Mouse (Mus musculus): ENCODE measurements at regions not wholly inside any gene's neighbourhood (a gene's known extent, or its start where the extent isn't known, plus 50 kb on each side); places are given as distances from the start of the nearest gene placed in this dataset.

- H3K79me3 ChIP-seq (ENCODE audit: low read depth): no peaks in the 10 kb centered on the region
- no peaks in the 10 kb centered on the region for H3K79me2 ChIP-seq (ENCODE audit: control insufficient read depth, insufficient read depth)
- no peak overlapping the region for H3ac ChIP-seq (ENCODE audit: control insufficient read depth, insufficient read length, low read depth)
- TF ChIP-seq MYOD1 (IDR thresholded peaks at IDR 0.05; ENCODE audit: control insufficient read depth, insufficient read length, low read depth): no peak
- TF ChIP-seq MAX (IDR thresholded peaks at IDR 0.05): no peak
- TF ChIP-seq USF1 (IDR thresholded peaks at IDR 0.05; ENCODE audit: low read depth): no peak
- no peak for TF ChIP-seq FOSL1 (IDR thresholded peaks at IDR 0.05; ENCODE audit: insufficient read depth, low read length, poor library complexity, severe bottlenecking)
- no peak for TF ChIP-seq CTCF (IDR thresholded peaks at IDR 0.05; ENCODE audit: control insufficient read depth, insufficient read depth, insufficient read length)
- no peak for TF ChIP-seq MYOG (IDR thresholded peaks at IDR 0.05; ENCODE audit: control insufficient read depth, extremely low read depth, insufficient read length)
- TF ChIP-seq CEBPB (IDR thresholded peaks at IDR 0.05; ENCODE audit: low read depth): no peak
- no peaks in the 10 kb centered on the region for H3K36me3 ChIP-seq (ENCODE audit: control insufficient read depth, insufficient read depth)
- H3K27me3 ChIP-seq (ENCODE audit: control insufficient read depth, insufficient read depth, insufficient read length): no peaks in the 10 kb centered on the region
- H3K4me3 ChIP-seq (ENCODE audit: insufficient read depth, poor library complexity, severe bottlenecking): no peak overlapping the region
Measured at GRCm38 (mm10) chr4:135027136-135027535, 93.3 kb upstream of the Runx3 start.

GRCm38 (mm10) chr4:135029723-135030122 lies 90.7 kb upstream of the Runx3 start:
- H3ac ChIP-seq (ENCODE audit: control insufficient read depth, insufficient read length, low read depth): no peak overlapping the region
- H3K27me3 ChIP-seq (ENCODE audit: control insufficient read depth, insufficient read depth, insufficient read length): no peaks in the 10 kb centered on the region
- no peaks in the 10 kb centered on the region for H3K79me2 ChIP-seq (ENCODE audit: control insufficient read depth, insufficient read depth)
- H3K36me3 ChIP-seq (ENCODE audit: control insufficient read depth, insufficient read depth): no peaks in the 10 kb centered on the region
- no peaks in the 10 kb centered on the region for H3K79me3 ChIP-seq (ENCODE audit: low read depth)
- H3K4me3 ChIP-seq (ENCODE audit: insufficient read depth, poor library complexity, severe bottlenecking): no peak overlapping the region
- TF ChIP-seq MAX (IDR thresholded peaks at IDR 0.05) (no peak), MYOG (IDR thresholded peaks at IDR 0.05; ENCODE audit: control insufficient read depth, extremely low read depth, insufficient read length) (no peak), USF1 (IDR thresholded peaks at IDR 0.05; ENCODE audit: low read depth) (no peak), FOSL1 (IDR thresholded peaks at IDR 0.05; ENCODE audit: insufficient read depth, low read length, poor library complexity, severe bottlenecking) (no peak), MYOD1 (IDR thresholded peaks at IDR 0.05; ENCODE audit: control insufficient read depth, insufficient read length, low read depth) (no peak), CEBPB (IDR thresholded peaks at IDR 0.05; ENCODE audit: low read depth) (no peak), CTCF (IDR thresholded peaks at IDR 0.05; ENCODE audit: control insufficient read depth, insufficient read depth, insufficient read length) (no peak)

- no peaks in the 10 kb centered on the region for H3K27me3 ChIP-seq (ENCODE audit: control insufficient read depth, insufficient read depth, insufficient read length)
- H3K4me3 ChIP-seq (ENCODE audit: insufficient read depth, poor library complexity, severe bottlenecking): no peak overlapping the region
- no peak overlapping the region for H3ac ChIP-seq (ENCODE audit: control insufficient read depth, insufficient read length, low read depth)
- H3K36me3 ChIP-seq (ENCODE audit: control insufficient read depth, insufficient read depth): no peaks in the 10 kb centered on the region
- TF ChIP-seq MYOG (IDR thresholded peaks at IDR 0.05; ENCODE audit: control insufficient read depth, extremely low read depth, insufficient read length): no peak
- no peak for TF ChIP-seq USF1 (IDR thresholded peaks at IDR 0.05; ENCODE audit: low read depth)
- no peak for TF ChIP-seq MAX (IDR thresholded peaks at IDR 0.05)
- no peak for TF ChIP-seq CTCF (IDR thresholded peaks at IDR 0.05; ENCODE audit: control insufficient read depth, insufficient read depth, insufficient read length)
- TF ChIP-seq MYOD1 (IDR thresholded peaks at IDR 0.05; ENCODE audit: control insufficient read depth, insufficient read length, low read depth): no peak
- TF ChIP-seq FOSL1 (IDR thresholded peaks at IDR 0.05; ENCODE audit: insufficient read depth, low read length, poor library complexity, severe bottlenecking): no peak
- no peak for TF ChIP-seq CEBPB (IDR thresholded peaks at IDR 0.05; ENCODE audit: low read depth)
- H3K79me3 ChIP-seq (ENCODE audit: low read depth): no peaks in the 10 kb centered on the region
- H3K79me2 ChIP-seq (ENCODE audit: control insufficient read depth, insufficient read depth): no peaks in the 10 kb centered on the region
Measured at GRCm38 (mm10) chr4:135032461-135032860, 88.0 kb upstream of the Runx3 start.

GRCm38 (mm10) chr4:135033302-135033701 lies 87.2 kb upstream of the Runx3 start:
- TF ChIP-seq CTCF (IDR thresholded peaks at IDR 0.05; ENCODE audit: control insufficient read depth, insufficient read depth, insufficient read length) (no peak), FOSL1 (IDR thresholded peaks at IDR 0.05; ENCODE audit: insufficient read depth, low read length, poor library complexity, severe bottlenecking) (no peak), MAX (IDR thresholded peaks at IDR 0.05) (no peak), MYOG (IDR thresholded peaks at IDR 0.05; ENCODE audit: control insufficient read depth, extremely low read depth, insufficient read length) (no peak), CEBPB (IDR thresholded peaks at IDR 0.05; ENCODE audit: low read depth) (no peak), MYOD1 (IDR thresholded peaks at IDR 0.05; ENCODE audit: control insufficient read depth, insufficient read length, low read depth) (no peak), USF1 (IDR thresholded peaks at IDR 0.05; ENCODE audit: low read depth) (no peak)
- Histone ChIP-seq H3K79me3 (ENCODE audit: low read depth) (no peaks in the 10 kb centered on the region), H3K27me3 (ENCODE audit: control insufficient read depth, insufficient read depth, insufficient read length) (no peaks in the 10 kb centered on the region), H3K79me2 (ENCODE audit: control insufficient read depth, insufficient read depth) (no peaks in the 10 kb centered on the region), H3K36me3 (ENCODE audit: control insufficient read depth, insufficient read depth) (no peaks in the 10 kb centered on the region), H3K4me3 (ENCODE audit: insufficient read depth, poor library complexity, severe bottlenecking) (no peak overlapping the region), H3ac (ENCODE audit: control insufficient read depth, insufficient read length, low read depth) (no peak overlapping the region)

GRCm38 (mm10) chr4:135034406-135034805 lies 86.0 kb upstream of the Runx3 start:
- TF ChIP-seq CTCF (IDR thresholded peaks at IDR 0.05; ENCODE audit: control insufficient read depth, insufficient read depth, insufficient read length): peak; percentile 36
- no peak for TF ChIP-seq CEBPB (IDR thresholded peaks at IDR 0.05; ENCODE audit: low read depth)
- Histone ChIP-seq H3K27me3 (ENCODE audit: control insufficient read depth, insufficient read depth, insufficient read length) (no peaks in the 10 kb centered on the region), H3K79me2 (ENCODE audit: control insufficient read depth, insufficient read depth) (no peaks in the 10 kb centered on the region)

GRCm38 (mm10) chr4:135036764-135037163 lies 83.7 kb upstream of the Runx3 start:
- H3K36me3 ChIP-seq (ENCODE audit: control insufficient read depth, insufficient read depth): no peaks in the 10 kb centered on the region
- H3K79me2 ChIP-seq (ENCODE audit: control insufficient read depth, insufficient read depth): no peaks in the 10 kb centered on the region
- TF ChIP-seq MYOD1 (IDR thresholded peaks at IDR 0.05; ENCODE audit: control insufficient read depth, insufficient read length, low read depth): no peak
- no peak for TF ChIP-seq FOSL1 (IDR thresholded peaks at IDR 0.05; ENCODE audit: insufficient read depth, low read length, poor library complexity, severe bottlenecking)
- no peak for TF ChIP-seq MAX (IDR thresholded peaks at IDR 0.05)
- no peak for TF ChIP-seq CTCF (IDR thresholded peaks at IDR 0.05; ENCODE audit: control insufficient read depth, insufficient read depth, insufficient read length)
- no peak for TF ChIP-seq USF1 (IDR thresholded peaks at IDR 0.05; ENCODE audit: low read depth)
- TF ChIP-seq MYOG (IDR thresholded peaks at IDR 0.05; ENCODE audit: control insufficient read depth, extremely low read depth, insufficient read length): no peak
- TF ChIP-seq CEBPB (IDR thresholded peaks at IDR 0.05; ENCODE audit: low read depth): no peak
- no peaks in the 10 kb centered on the region for H3K79me3 ChIP-seq (ENCODE audit: low read depth)
- no peaks in the 10 kb centered on the region for H3K27me3 ChIP-seq (ENCODE audit: control insufficient read depth, insufficient read depth, insufficient read length)
- no peak overlapping the region for H3K4me3 ChIP-seq (ENCODE audit: insufficient read depth, poor library complexity, severe bottlenecking)
- no peak overlapping the region for H3ac ChIP-seq (ENCODE audit: control insufficient read depth, insufficient read length, low read depth)

More at GRCm38 (mm10) chr4:135034406-135034805, 86.0 kb upstream of the Runx3 start:
- no peak overlapping the region for H3K4me3 ChIP-seq (ENCODE audit: insufficient read depth, poor library complexity, severe bottlenecking)
- H3ac ChIP-seq (ENCODE audit: control insufficient read depth, insufficient read length, low read depth): no peak overlapping the region
- H3K79me3 ChIP-seq (ENCODE audit: low read depth): no peaks in the 10 kb centered on the region
- no peaks in the 10 kb centered on the region for H3K36me3 ChIP-seq (ENCODE audit: control insufficient read depth, insufficient read depth)

Measured in C2C12 (cell line).